Mouse (Mus musculus): Measurements from ENCODE around the gene Galr2. TPM values are rescaled to one million over a fixed set of nuclear protein-coding genes. Genes with fewer than 3 reads are reported as not detected.
"Not testable (repeated sequence)": the region's sequence is repeated elsewhere in the genome, so short reads cannot be mapped to it uniquely, and the experiment has no call there.

Gene Galr2
- polyA plus RNA-seq, 1 experiment from 2014 or later, result 0.18 TPM

- Histone ChIP-seq H3K36me3 (ENCODE audit: insufficient read depth, low read length) (peaks cover 71% of the 10 kb centered on the region), H3K4me2 (ENCODE audit: low read length) (no peak overlapping the region), H3K27me3 (ENCODE audit: insufficient read depth, low read length) (no peaks in the 10 kb centered on the region), H3K9me3 (replicated peaks; ENCODE audit: low read length) (no peaks in the 10 kb centered on the region), H3K9ac (ENCODE audit: low read depth, low read length) (no peak overlapping the region), H3K4me1 (replicated peaks; ENCODE audit: insufficient read depth, low read length) (0 out of 2 replicates have a peak, but pooled peaks cover 6% of the 10 kb centered on the region), H3K27ac (no peak overlapping the region), H3K4me3 (replicated peaks; ENCODE audit: low read depth, low read length) (no peak overlapping the region)
- no peak for ATAC-seq (replicated peaks; ENCODE audit: low FRiP score, low read depth)
- TF ChIP-seq CTCF (IDR thresholded peaks at IDR 0.05; ENCODE audit: low read depth), result peak; percentile 57
- 83% methylated on average over 8 of the region's 8 CpGs for WGBS
- peak; percentile 48 for DNase-seq (ENCODE audit: low spot score)
Measured at GRCm38 (mm10) chr11:116267637-116268036, 13.1 kb upstream of the Galr2 start.

DNA sequence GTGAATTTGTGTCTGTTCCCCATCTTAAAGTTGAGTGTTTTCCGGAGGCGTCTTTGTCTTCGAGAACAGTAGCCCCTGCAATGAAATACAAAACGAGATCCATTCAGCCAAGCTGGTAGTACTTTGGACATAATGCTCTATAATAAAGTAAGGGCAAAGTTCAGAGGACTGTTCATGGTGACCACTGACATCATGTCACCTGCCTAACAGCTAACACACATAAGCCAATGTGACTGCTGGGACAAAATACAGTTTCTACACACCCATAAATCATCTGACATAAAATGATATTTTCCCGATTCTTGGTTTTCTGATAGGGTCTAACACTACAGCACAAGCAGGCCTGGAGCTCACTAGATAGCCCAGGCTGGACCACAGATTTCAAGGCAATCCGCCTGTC, 12.4 kb upstream of the Galr2 start:
- Histone ChIP-seq H3K36me3 (ENCODE audit: insufficient read depth, low read length) (peaks cover 66% of the 10 kb centered on the region), H3K9me3 (replicated peaks; ENCODE audit: low read length) (no peaks in the 10 kb centered on the region), H3K27ac (no peak overlapping the region), H3K4me3 (replicated peaks; ENCODE audit: low read depth, low read length) (no peak overlapping the region), H3K9ac (ENCODE audit: low read depth, low read length) (no peak overlapping the region), H3K27me3 (ENCODE audit: insufficient read depth, low read length) (no peaks in the 10 kb centered on the region), H3K4me2 (ENCODE audit: low read length) (no peak overlapping the region), H3K4me1 (replicated peaks; ENCODE audit: insufficient read depth, low read length) (0 out of 2 replicates have a peak, but pooled peaks cover 6% of the 10 kb centered on the region)
- ATAC-seq (replicated peaks; ENCODE audit: low FRiP score, low read depth) (no peak), DNase-seq (ENCODE audit: low spot score) (no peak)
- no peak for TF ChIP-seq CTCF (IDR thresholded peaks at IDR 0.05; ENCODE audit: low read depth)
- WGBS, result 91% methylated on average over 6 of the region's 6 CpGs

GRCm38 (mm10) chr11:116269560-116269959, 11.2 kb upstream of the Galr2 start:
- Histone ChIP-seq H3K36me3 (ENCODE audit: insufficient read depth, low read length) (peaks cover 57% of the 10 kb centered on the region), H3K27ac (no peak overlapping the region)
- 91% methylated on average over 8 of the region's 8 CpGs for WGBS

DNA sequence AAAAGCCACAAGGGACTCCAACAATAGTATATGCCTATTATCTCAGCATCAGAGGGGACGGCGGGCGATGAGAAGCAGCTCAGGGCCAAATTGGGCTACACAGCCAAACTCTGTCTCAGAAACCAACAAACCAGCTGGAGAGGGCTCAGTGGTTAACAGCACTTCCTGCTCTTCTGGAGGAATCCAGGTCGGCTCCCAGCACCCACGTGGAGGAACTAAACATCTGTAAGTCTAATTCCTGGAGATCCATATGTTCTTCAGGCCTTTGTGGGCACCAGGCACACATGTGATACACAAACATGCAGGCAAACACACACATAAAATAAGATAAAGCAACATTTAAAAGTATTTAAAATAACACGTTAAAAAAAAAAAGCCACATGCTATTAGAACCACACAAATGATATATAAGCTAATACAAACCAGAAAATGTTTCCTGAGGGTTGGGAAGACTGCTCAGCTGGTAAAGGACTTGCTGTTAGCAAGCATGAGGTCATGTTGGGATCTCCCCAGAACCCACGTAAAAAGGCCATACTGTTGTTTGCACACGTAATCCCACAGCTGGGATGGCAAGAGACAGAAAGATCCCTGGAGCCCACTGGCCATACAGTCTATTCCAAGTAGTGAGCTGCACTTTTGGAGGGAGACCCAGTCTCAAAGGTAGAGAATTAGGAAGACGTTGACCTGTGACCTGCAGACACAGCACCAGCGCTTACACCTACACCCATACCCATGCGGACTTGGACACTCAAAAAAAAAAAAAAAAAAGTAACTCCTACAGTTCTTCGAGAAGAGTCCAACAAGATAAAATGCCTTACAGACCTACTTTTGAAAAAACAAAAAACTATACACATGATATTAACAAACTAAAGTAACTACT, 7.9 kb upstream of the Galr2 start:
- DNase-seq (ENCODE audit: low spot score), result no peak
- peak overlapping the region; percentile 73 for H3K4me3 ChIP-seq (replicated peaks; ENCODE audit: low read depth, low read length)
- H3K9ac ChIP-seq (ENCODE audit: low read depth, low read length), result peak overlapping the region; percentile 78
- H3K27me3 ChIP-seq (ENCODE audit: insufficient read depth, low read length), result no peaks in the 10 kb centered on the region
- no peak for ATAC-seq (replicated peaks; ENCODE audit: low FRiP score, low read depth)
- peaks cover 34% of the 10 kb centered on the region for H3K36me3 ChIP-seq (ENCODE audit: insufficient read depth, low read length)
- H3K4me1 ChIP-seq (replicated peaks; ENCODE audit: insufficient read depth, low read length), result 0 out of 2 replicates have a peak, but pooled peaks cover 9% of the 10 kb centered on the region
- 44% methylated on average over 12 of the region's 12 CpGs for WGBS
- peak overlapping the region; percentile 90 for H3K4me2 ChIP-seq (ENCODE audit: low read length)
- no peaks in the 10 kb centered on the region for H3K9me3 ChIP-seq (replicated peaks; ENCODE audit: low read length)
- no peak for TF ChIP-seq CTCF (IDR thresholded peaks at IDR 0.05; ENCODE audit: low read depth)
- H3K27ac ChIP-seq, result no peak overlapping the region

More at GRCm38 (mm10) chr11:116269560-116269959, 11.2 kb upstream of the Galr2 start:
- DNase-seq (ENCODE audit: low spot score) (no peak), ATAC-seq (replicated peaks; ENCODE audit: low FRiP score, low read depth) (no peak)
- H3K4me1 ChIP-seq (replicated peaks; ENCODE audit: insufficient read depth, low read length), result 0 out of 2 replicates have a peak, but pooled peaks cover 8% of the 10 kb centered on the region
- H3K9ac ChIP-seq (ENCODE audit: low read depth, low read length), result no peak overlapping the region
- no peak for TF ChIP-seq CTCF (IDR thresholded peaks at IDR 0.05; ENCODE audit: low read depth)
- H3K4me2 ChIP-seq (ENCODE audit: low read length), result no peak overlapping the region
- no peaks in the 10 kb centered on the region for H3K9me3 ChIP-seq (replicated peaks; ENCODE audit: low read length)
- no peak overlapping the region for H3K4me3 ChIP-seq (replicated peaks; ENCODE audit: low read depth, low read length)
- no peaks in the 10 kb centered on the region for H3K27me3 ChIP-seq (ENCODE audit: insufficient read depth, low read length)

- H3K4me2 ChIP-seq (ENCODE audit: low read length), result peak overlapping the region; percentile 90
- DNase-seq (ENCODE audit: low spot score) (no peak), ATAC-seq (replicated peaks; ENCODE audit: low FRiP score, low read depth) (0 out of 2 replicates have a peak, but pooled peaks have one; percentile 21)
- no peak for TF ChIP-seq CTCF (IDR thresholded peaks at IDR 0.05; ENCODE audit: low read depth)
- no peaks in the 10 kb centered on the region for H3K9me3 ChIP-seq (replicated peaks; ENCODE audit: low read length)
- H3K27ac ChIP-seq, result peak overlapping the region; percentile 91
- 0 out of 2 replicates have a peak, but pooled peaks cover 9% of the 10 kb centered on the region for H3K4me1 ChIP-seq (replicated peaks; ENCODE audit: insufficient read depth, low read length)
- peaks cover 26% of the 10 kb centered on the region for H3K36me3 ChIP-seq (ENCODE audit: insufficient read depth, low read length)
- peak overlapping the region; percentile 78 for H3K9ac ChIP-seq (ENCODE audit: low read depth, low read length)
- under 1% methylated on average over 39 of the region's 39 CpGs for WGBS
- H3K27me3 ChIP-seq (ENCODE audit: insufficient read depth, low read length), result no peaks in the 10 kb centered on the region
- H3K4me3 ChIP-seq (replicated peaks; ENCODE audit: low read depth, low read length), result peak overlapping the region; percentile 73
Measured at GRCm38 (mm10) chr11:116273469-116274044, 7.2 kb upstream of the Galr2 start.

DNA sequence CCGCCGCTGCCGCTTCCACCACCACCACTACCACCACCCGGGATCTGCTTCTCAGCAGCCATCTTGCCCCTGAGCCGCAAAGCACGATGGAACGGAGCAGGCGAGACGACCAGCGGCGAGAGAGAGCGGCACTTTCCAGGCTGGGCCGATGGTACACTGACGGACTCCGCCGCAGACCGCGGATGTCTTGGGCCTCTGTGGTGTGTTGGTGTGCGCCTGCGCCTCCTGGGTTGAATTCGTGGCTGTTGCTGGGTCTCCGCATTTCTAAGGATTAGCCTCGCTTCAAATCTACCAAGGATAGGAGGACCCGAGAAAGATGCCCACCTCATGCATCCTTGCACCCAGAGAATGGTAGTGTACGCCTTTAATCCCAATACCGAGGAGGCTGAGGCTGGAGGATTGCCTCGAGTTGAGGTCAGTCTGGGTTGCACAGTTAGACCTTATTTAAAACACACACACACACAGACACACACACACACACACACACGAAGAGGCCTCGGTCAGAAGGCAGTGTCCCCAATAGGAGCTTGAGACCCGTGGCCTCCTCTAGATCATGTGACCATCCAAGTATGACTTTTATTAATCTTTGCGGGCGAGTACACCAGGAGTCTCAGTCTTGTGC, 6.6 kb upstream of the Galr2 start, which contains the start of gene Srp68:
Gene Srp68 (minus strand): TSS at position 173 of the 622 bp plus-strand sequence.
- Histone ChIP-seq H3K4me3 (replicated peaks; ENCODE audit: low read depth, low read length) (peak within 1 kb of the TSS; percentile 73), H3K9ac (ENCODE audit: low read depth, low read length) (peak within 1 kb of the TSS; percentile 78), H3K4me2 (ENCODE audit: low read length) (peak within 1 kb of the TSS; percentile 90), H3K27ac (peak within 1 kb of the TSS; percentile 91), H3K4me1 (replicated peaks; ENCODE audit: insufficient read depth, low read length) (0 out of 2 replicates have a peak, but pooled peaks cover 9% of the 10 kb centered on the region), H3K9me3 (replicated peaks; ENCODE audit: low read length) (no peaks in the 10 kb centered on the region), H3K36me3 (ENCODE audit: insufficient read depth, low read length) (peaks cover 21% of the 10 kb centered on the region), H3K27me3 (ENCODE audit: insufficient read depth, low read length) (no peaks in the 10 kb centered on the region)
- DNase-seq (ENCODE audit: low spot score) (peak; percentile 98), ATAC-seq (replicated peaks; ENCODE audit: low FRiP score, low read depth) (peak; percentile 95)
- 2% methylated on average over 32 of the region's 32 CpGs for WGBS
- peak; percentile 45; the same call in 1 of the 2 replicates for TF ChIP-seq CTCF (IDR thresholded peaks at IDR 0.05; ENCODE audit: low read depth)

DNA sequence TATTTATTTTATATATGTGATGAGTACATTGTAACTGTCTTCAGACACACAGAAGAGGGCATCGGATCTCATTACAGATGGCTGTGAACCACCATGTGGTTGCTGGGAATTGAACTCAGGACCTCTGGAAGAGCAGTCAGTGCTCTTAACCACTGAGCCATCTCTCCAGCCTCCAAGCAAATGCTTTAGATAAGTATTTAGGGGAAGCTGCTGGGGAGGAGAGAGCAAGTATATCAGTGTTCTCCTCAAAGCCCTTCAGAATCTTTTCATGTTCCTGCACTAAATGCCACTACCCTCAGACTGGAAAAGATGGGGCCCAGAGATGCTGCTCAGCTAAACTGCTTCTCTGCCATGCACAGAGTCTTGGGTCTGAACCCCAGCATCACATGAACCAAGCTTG, 3.6 kb upstream of the Galr2 start:
- not testable (repeated sequence) for H3K27ac ChIP-seq; H3K4me2 ChIP-seq (ENCODE audit: low read length); H3K4me3 ChIP-seq (replicated peaks; ENCODE audit: low read depth, low read length); H3K9me3 ChIP-seq (replicated peaks; ENCODE audit: low read length); H3K9ac ChIP-seq (ENCODE audit: low read depth, low read length); ATAC-seq (replicated peaks; ENCODE audit: low FRiP score, low read depth); DNase-seq (ENCODE audit: low spot score); H3K36me3 ChIP-seq (ENCODE audit: insufficient read depth, low read length)
- Histone ChIP-seq H3K27me3 (ENCODE audit: insufficient read depth, low read length) (peaks cover 18% of the 10 kb centered on the region; the same call in 1 of the 2 replicates), H3K4me1 (replicated peaks; ENCODE audit: insufficient read depth, low read length) (peaks cover 11% of the 10 kb centered on the region; the same call in 1 of the 2 replicates)
- 97% methylated on average over 1 of the region's 1 CpGs for WGBS

All from kidney, postnatal 0 days (tissue).